Mouse (Mus musculus): ENCODE results near the gene Astn1. TPM values are rescaled to one million over a fixed set of nuclear protein-coding genes. Genes with fewer than 3 reads are reported as not detected.

Gene Astn1
- polyA plus RNA-seq, 1 experiment from 2014 or later: 32.1 TPM

GRCm38 (mm10) chr1:158596726-158597448 lies 234.8 kb downstream of the Astn1 start:
- H3K36me3 ChIP-seq: peaks cover 38% of the 10 kb centered on the region
- no peak overlapping the region for H3K27ac ChIP-seq
- H3K27me3 ChIP-seq: no peaks in the 10 kb centered on the region
- H3K4me2 ChIP-seq (replicated peaks): no peak overlapping the region
- H3K4me1 ChIP-seq (replicated peaks): 0 out of 2 replicates have a peak, but pooled peaks cover 3% of the 10 kb centered on the region
- H3K9me3 ChIP-seq: no peaks in the 10 kb centered on the region
- no peak overlapping the region for H3K9ac ChIP-seq (replicated peaks)
- WGBS: 46% methylated on average over 16 of the region's 16 CpGs
- H3K4me3 ChIP-seq (replicated peaks): no peak overlapping the region
- peak; percentile 74 for ATAC-seq

DNA sequence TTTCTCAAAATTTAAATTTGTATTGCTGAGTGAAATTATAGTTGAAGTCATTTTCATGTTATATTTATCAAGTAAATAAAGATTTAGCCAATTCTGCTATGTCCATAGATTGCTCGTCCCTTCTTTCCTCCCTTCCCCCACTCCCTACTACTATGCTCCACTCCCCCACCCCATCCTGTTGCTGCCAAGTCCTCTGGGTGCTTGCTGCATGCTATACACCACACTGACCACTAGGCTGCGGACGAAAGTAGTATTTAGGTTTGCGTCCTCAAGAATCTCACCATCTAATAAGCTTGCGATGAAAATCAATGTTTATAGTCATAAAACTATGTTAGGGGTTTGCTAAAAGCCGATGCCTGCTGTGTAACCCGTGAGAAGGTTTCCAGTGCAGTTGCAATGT lies 235.9 kb downstream of the Astn1 start:
- Histone ChIP-seq H3K36me3 (peaks cover 28% of the 10 kb centered on the region), H3K4me1 (replicated peaks) (peaks cover 3% of the 10 kb centered on the region; the same call in 1 of the 2 replicates), H3K27ac (no peak overlapping the region), H3K9me3 (no peaks in the 10 kb centered on the region), H3K9ac (replicated peaks) (no peak overlapping the region), H3K27me3 (no peaks in the 10 kb centered on the region), H3K4me2 (replicated peaks) (no peak overlapping the region), H3K4me3 (replicated peaks) (no peak overlapping the region)
- WGBS: 82% methylated on average over 7 of the region's 7 CpGs
- ATAC-seq: no peak

- 93% methylated on average over 2 of the region's 2 CpGs for WGBS
- Histone ChIP-seq H3K4me2 (replicated peaks) (no peak overlapping the region), H3K27me3 (no peaks in the 10 kb centered on the region), H3K36me3 (peaks cover 24% of the 10 kb centered on the region), H3K27ac (no peak overlapping the region), H3K4me3 (replicated peaks) (no peak overlapping the region), H3K4me1 (replicated peaks) (peaks cover 3% of the 10 kb centered on the region; the same call in 1 of the 2 replicates), H3K9ac (replicated peaks) (no peak overlapping the region), H3K9me3 (no peaks in the 10 kb centered on the region)
- no peak for ATAC-seq
Observed at GRCm38 (mm10) chr1:158599435-158599834, 237.4 kb downstream of the Astn1 start.

DNA sequence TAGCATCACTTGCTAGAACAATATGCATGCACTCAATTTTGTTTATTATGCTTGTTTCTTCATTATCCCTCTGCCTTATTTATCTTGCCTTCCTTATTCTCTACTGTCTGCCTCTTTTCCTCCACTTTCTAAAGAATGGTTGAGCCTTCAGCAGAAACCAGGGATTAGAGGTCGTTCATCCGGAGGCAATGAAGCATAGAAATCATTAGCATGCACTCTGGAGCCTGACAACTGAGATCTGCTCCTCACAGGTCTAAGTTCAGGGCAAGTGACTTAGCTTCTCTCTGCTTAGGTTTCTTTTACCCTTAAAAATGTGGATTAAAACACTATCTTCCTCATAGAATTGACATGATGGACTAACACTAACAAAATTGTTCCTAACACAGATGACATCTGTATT lies 241.0 kb downstream of the Astn1 start:
- no peak overlapping the region for H3K4me3 ChIP-seq (replicated peaks)
- H3K27ac ChIP-seq: no peak overlapping the region
- no peak overlapping the region for H3K9ac ChIP-seq (replicated peaks)
- no peaks in the 10 kb centered on the region; the same call in 1 of the 2 replicates for H3K4me1 ChIP-seq (replicated peaks)
- H3K4me2 ChIP-seq (replicated peaks): no peak overlapping the region
- H3K27me3 ChIP-seq: no peaks in the 10 kb centered on the region
- WGBS: 13% methylated on average over 2 of the region's 2 CpGs
- no peaks in the 10 kb centered on the region for H3K9me3 ChIP-seq
- H3K36me3 ChIP-seq: peaks cover 26% of the 10 kb centered on the region
- ATAC-seq: no peak

DNA sequence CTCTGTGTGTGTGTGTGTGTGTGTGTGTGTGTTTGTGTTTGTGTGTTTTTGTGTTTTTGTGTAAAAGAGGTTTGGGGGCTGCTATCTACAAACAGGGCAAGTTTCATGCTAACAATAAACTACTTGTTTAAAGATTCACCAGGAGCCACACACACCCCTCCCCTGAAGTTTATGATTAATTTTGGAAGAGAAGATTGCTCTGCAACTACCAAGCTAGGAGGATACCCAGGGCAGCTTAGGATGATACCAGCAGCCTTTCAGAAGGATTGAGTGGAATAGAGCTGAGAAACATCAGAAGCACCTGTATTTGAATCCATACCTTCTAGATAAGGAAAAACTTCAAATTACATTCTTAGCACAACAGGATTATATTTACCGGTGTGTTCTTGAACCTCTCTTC lies 242.1 kb downstream of the Astn1 start:
- ATAC-seq: no peak
- H3K36me3 ChIP-seq: peaks cover 25% of the 10 kb centered on the region
- H3K27me3 ChIP-seq: no peaks in the 10 kb centered on the region
- 96% methylated on average over 1 of the region's 1 CpGs for WGBS
- no peaks in the 10 kb centered on the region; the same call in 1 of the 2 replicates for H3K4me1 ChIP-seq (replicated peaks)
- H3K9ac ChIP-seq (replicated peaks): no peak overlapping the region
- H3K27ac ChIP-seq: no peak overlapping the region
- no peak overlapping the region for H3K4me2 ChIP-seq (replicated peaks)
- H3K9me3 ChIP-seq: no peaks in the 10 kb centered on the region
- no peak overlapping the region for H3K4me3 ChIP-seq (replicated peaks)

GRCm38 (mm10) chr1:158605597-158605996 lies 243.5 kb downstream of the Astn1 start:
- WGBS: 92% methylated on average over 4 of the region's 4 CpGs

GRCm38 (mm10) chr1:158606324-158606723 lies 244.3 kb downstream of the Astn1 start:
- H3K4me1 ChIP-seq (replicated peaks): no peaks in the 10 kb centered on the region; the same call in 1 of the 2 replicates
- H3K27me3 ChIP-seq: no peaks in the 10 kb centered on the region
- no peaks in the 10 kb centered on the region for H3K9me3 ChIP-seq
- H3K27ac ChIP-seq: no peak overlapping the region
- no peak overlapping the region for H3K9ac ChIP-seq (replicated peaks)
- no peak overlapping the region for H3K4me3 ChIP-seq (replicated peaks)
- no peak for ATAC-seq
- H3K36me3 ChIP-seq: peaks cover 30% of the 10 kb centered on the region
- H3K4me2 ChIP-seq (replicated peaks): no peak overlapping the region
- WGBS: 92% methylated on average over 10 of the region's 10 CpGs

More at GRCm38 (mm10) chr1:158605597-158605996, 243.5 kb downstream of the Astn1 start:
- Histone ChIP-seq H3K4me1 (replicated peaks) (no peaks in the 10 kb centered on the region; the same call in 1 of the 2 replicates), H3K27ac (no peak overlapping the region), H3K36me3 (peaks cover 27% of the 10 kb centered on the region), H3K9me3 (no peaks in the 10 kb centered on the region), H3K4me3 (replicated peaks) (no peak overlapping the region), H3K27me3 (no peaks in the 10 kb centered on the region), H3K9ac (replicated peaks) (no peak overlapping the region), H3K4me2 (replicated peaks) (no peak overlapping the region)
- ATAC-seq: no peak

- WGBS: 91% methylated on average over 1 of the region's 1 CpGs
Observed at GRCm38 (mm10) chr1:158607201-158607600, 245.1 kb downstream of the Astn1 start.

GRCm38 (mm10) chr1:158615202-158615601 lies 253.1 kb downstream of the Astn1 start:
- ATAC-seq: no peak
- Histone ChIP-seq H3K4me1 (replicated peaks) (no peaks in the 10 kb centered on the region), H3K4me2 (replicated peaks) (no peak overlapping the region), H3K9ac (replicated peaks) (no peak overlapping the region), H3K4me3 (replicated peaks) (no peak overlapping the region), H3K9me3 (no peaks in the 10 kb centered on the region), H3K36me3 (peaks cover 38% of the 10 kb centered on the region), H3K27me3 (no peaks in the 10 kb centered on the region), H3K27ac (no peak overlapping the region)
- 95% methylated on average over 1 of the region's 1 CpGs for WGBS

More at GRCm38 (mm10) chr1:158607201-158607600, 245.1 kb downstream of the Astn1 start:
- Histone ChIP-seq H3K4me1 (replicated peaks) (no peaks in the 10 kb centered on the region; the same call in 1 of the 2 replicates), H3K4me3 (replicated peaks) (no peak overlapping the region), H3K36me3 (peaks cover 30% of the 10 kb centered on the region), H3K27ac (no peak overlapping the region), H3K9me3 (no peaks in the 10 kb centered on the region), H3K9ac (replicated peaks) (no peak overlapping the region), H3K4me2 (replicated peaks) (no peak overlapping the region), H3K27me3 (no peaks in the 10 kb centered on the region)
- ATAC-seq: no peak

- 0 out of 2 replicates have a peak overlapping the region, but pooled peaks have one; percentile 35 for H3K27ac ChIP-seq
- H3K27me3 ChIP-seq: no peaks in the 10 kb centered on the region
- peaks cover 21% of the 10 kb centered on the region for H3K36me3 ChIP-seq
- ATAC-seq: no peak
- no peak overlapping the region for H3K4me2 ChIP-seq (replicated peaks)
- H3K9ac ChIP-seq (replicated peaks): no peak overlapping the region
- H3K9me3 ChIP-seq: no peaks in the 10 kb centered on the region
- WGBS: 43% methylated on average over 4 of the region's 4 CpGs
- H3K4me3 ChIP-seq (replicated peaks): no peak overlapping the region
- H3K4me1 ChIP-seq (replicated peaks): no peaks in the 10 kb centered on the region
Observed at GRCm38 (mm10) chr1:158617943-158618342, 255.9 kb downstream of the Astn1 start.

DNA sequence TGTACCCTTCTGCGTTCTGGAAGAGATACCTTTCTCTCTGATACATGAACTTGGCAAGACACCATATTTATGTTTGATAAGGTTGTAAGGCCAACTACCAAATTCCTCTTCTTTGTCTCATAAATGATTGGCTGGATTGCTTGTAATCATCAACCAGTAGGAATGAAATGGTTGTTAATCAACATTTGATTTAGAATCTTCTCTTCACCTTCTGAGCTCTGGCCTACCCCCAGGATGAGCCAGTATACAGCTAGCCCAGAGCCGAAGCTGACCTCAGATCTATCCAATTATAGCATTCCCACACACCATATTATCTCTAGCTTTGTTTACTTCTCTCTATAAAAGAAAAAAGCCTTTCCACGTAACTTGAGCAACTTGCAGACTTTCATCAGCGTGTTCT lies 270.9 kb downstream of the Astn1 start:
- WGBS: 91% methylated on average over 4 of the region's 4 CpGs
- Histone ChIP-seq H3K9me3 (no peaks in the 10 kb centered on the region), H3K4me2 (replicated peaks) (no peak overlapping the region), H3K4me3 (replicated peaks) (no peak overlapping the region), H3K9ac (replicated peaks) (no peak overlapping the region), H3K27me3 (no peaks in the 10 kb centered on the region), H3K36me3 (peaks cover 9% of the 10 kb centered on the region; the same call in 1 of the 2 replicates), H3K27ac (no peak overlapping the region), H3K4me1 (replicated peaks) (no peaks in the 10 kb centered on the region)
- ATAC-seq: no peak

DNA sequence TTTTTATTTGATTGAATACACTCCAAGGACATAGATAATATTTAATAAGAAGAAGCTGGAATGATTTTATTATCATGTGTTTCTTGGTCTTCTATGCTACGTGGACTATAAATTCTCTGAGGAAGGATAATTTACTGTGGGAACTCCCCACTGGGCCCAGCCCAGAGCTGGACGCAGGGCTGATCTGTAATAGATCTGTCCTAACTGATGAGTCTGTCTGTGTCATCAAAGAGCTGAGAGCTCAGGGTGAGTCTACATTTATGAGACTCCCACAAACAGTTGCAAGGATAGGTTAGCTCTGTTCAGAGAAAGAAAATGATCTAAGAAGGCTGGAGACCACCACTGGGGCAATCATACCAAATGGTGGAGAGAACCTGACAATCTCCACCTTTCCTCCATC lies 271.4 kb downstream of the Astn1 start:
- H3K9me3 ChIP-seq: no peaks in the 10 kb centered on the region
- H3K4me2 ChIP-seq (replicated peaks): no peak overlapping the region
- no peaks in the 10 kb centered on the region for H3K27me3 ChIP-seq
- no peak overlapping the region for H3K27ac ChIP-seq
- ATAC-seq: no peak
- H3K9ac ChIP-seq (replicated peaks): no peak overlapping the region
- H3K4me1 ChIP-seq (replicated peaks): no peaks in the 10 kb centered on the region
- 0 out of 2 replicates have a peak, but pooled peaks cover 4% of the 10 kb centered on the region for H3K36me3 ChIP-seq
- no peak overlapping the region for H3K4me3 ChIP-seq (replicated peaks)
- WGBS: 76% methylated on average over 2 of the region's 2 CpGs

Measured in midbrain, embryonic 13.5 days (tissue).